Mouse (Mus musculus): Measurements from ENCODE around the gene Olfr1393. TPM values are rescaled to one million over a fixed set of nuclear protein-coding genes. Genes with fewer than 3 reads are reported as not detected.

Gene Olfr1393
- total RNA-seq (2021) = not detected
- long read RNA-seq, experiment 1 = 0 reads
- long read RNA-seq, experiment 2 = 0 reads

- DNase-seq (ENCODE audit: low spot score in 2 of 2) = no peak
Measured at GRCm38 (mm10) chr11:49278222-49278621, at the start of gene Olfr1393. TSS of gene Olfr1393 (plus strand) at chr11:49278304.

- DNase-seq (ENCODE audit: low spot score in 2 of 2) = no peak
Measured at GRCm38 (mm10) chr11:49232781-49233180, 45.3 kb upstream of the Olfr1393 start.

- no peak for DNase-seq (ENCODE audit: low spot score in 2 of 2)
Measured at GRCm38 (mm10) chr11:49235459-49236207, 42.5 kb upstream of the Olfr1393 start.

GRCm38 (mm10) chr11:49236891-49237290 lies 41.2 kb upstream of the Olfr1393 start:
- no peak for DNase-seq (ENCODE audit: low spot score in 2 of 2)

- no peak for DNase-seq (ENCODE audit: low spot score in 2 of 2)
Measured at GRCm38 (mm10) chr11:49237532-49237931, 40.6 kb upstream of the Olfr1393 start.

GRCm38 (mm10) chr11:49240310-49240709 lies 37.8 kb upstream of the Olfr1393 start:
- DNase-seq (ENCODE audit: low spot score in 2 of 2) = no peak

GRCm38 (mm10) chr11:49240874-49241273 lies 37.2 kb upstream of the Olfr1393 start:
- no peak for DNase-seq (ENCODE audit: low spot score in 2 of 2)

GRCm38 (mm10) chr11:49241471-49241870 lies 36.6 kb upstream of the Olfr1393 start:
- no peak for DNase-seq (ENCODE audit: low spot score in 2 of 2)

- no peak for DNase-seq (ENCODE audit: low spot score in 2 of 2)
Measured at GRCm38 (mm10) chr11:49242944-49243626, 35.0 kb upstream of the Olfr1393 start.

GRCm38 (mm10) chr11:49243727-49244594 lies 34.1 kb upstream of the Olfr1393 start, which contains the start of gene Mgat1:
TSS of gene Mgat1 (plus strand) at chr11:49244191.
- peak; percentile 85 to 89 for DNase-seq (ENCODE audit: low spot score in 2 of 2)

- no peak for DNase-seq (ENCODE audit: low spot score in 2 of 2)
Measured at GRCm38 (mm10) chr11:49244595-49244930, 33.5 kb upstream of the Olfr1393 start.

- peak in 1 of 2 experiments; percentile 38 for DNase-seq (ENCODE audit: low spot score in 2 of 2)
Measured at GRCm38 (mm10) chr11:49245176-49245575, 32.9 kb upstream of the Olfr1393 start.

GRCm38 (mm10) chr11:49245634-49246415 lies 32.3 kb upstream of the Olfr1393 start:
- no peak for DNase-seq (ENCODE audit: low spot score in 2 of 2)

GRCm38 (mm10) chr11:49246523-49246922 lies 31.6 kb upstream of the Olfr1393 start:
- DNase-seq (ENCODE audit: low spot score in 2 of 2) = no peak

GRCm38 (mm10) chr11:49247255-49247654 lies 30.8 kb upstream of the Olfr1393 start:
- no peak for DNase-seq (ENCODE audit: low spot score in 2 of 2)

GRCm38 (mm10) chr11:49248226-49248973 lies 29.7 kb upstream of the Olfr1393 start:
- DNase-seq (ENCODE audit: low spot score in 2 of 2) = peak in 1 of 2 experiments; percentile 45

GRCm38 (mm10) chr11:49248974-49249700 lies 29.0 kb upstream of the Olfr1393 start:
- DNase-seq (ENCODE audit: low spot score in 2 of 2) = no peak

GRCm38 (mm10) chr11:49249811-49250421 lies 28.2 kb upstream of the Olfr1393 start:
- no peak for DNase-seq (ENCODE audit: low spot score in 2 of 2)
